Mouse (Mus musculus) heart, adult 9 months (tissue): ENCODE results near the gene Shc1.
"Not testable (repeated sequence)": the region's sequence is repeated elsewhere in the genome, so short reads cannot be mapped to it uniquely, and the experiment has no call there.

ENCODE experiments used
- DNase-seq, 2 experiments: peaks; one replicate each; pipeline ENCODE4 v3.0.0; 2022; ENCODE audit warnings: low spot score in 2 of 2

Gene Shc1

DNA sequence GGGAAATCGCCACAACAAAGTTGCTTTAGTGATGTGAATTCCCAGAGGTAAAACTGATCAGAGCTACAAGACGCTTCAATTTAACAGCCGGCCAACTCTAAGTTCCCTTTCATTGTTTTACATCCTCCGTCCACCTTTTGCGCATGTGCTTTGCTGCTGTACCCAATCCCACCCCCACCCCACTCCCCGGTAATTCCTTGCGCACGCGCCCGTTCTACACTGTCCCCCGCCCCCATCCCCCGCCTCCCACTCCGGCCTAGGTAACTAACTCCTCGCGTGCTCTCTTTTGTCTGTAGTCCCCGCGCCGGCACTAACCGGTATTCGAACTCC is 438 bp upstream of the Shc1 start:
- no peak for DNase-seq

DNA sequence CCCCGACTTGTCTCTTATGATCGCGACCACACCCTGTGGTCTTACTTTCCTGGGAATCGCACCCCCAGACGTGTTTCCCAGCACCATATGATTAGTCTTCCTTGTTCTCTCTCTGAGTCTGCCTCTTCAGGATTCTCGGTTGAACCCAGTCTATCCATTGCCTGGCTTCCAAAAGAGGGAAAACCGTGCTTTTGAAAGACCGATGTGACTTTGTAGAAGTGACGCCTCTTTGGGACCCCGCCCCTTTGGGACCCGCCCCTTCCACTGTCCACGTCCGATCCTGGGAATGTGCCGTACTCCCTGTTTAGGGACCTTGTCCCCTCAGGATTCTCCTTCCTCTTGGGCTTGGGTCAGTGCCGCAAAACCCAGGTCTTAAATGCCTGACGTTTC is 613 bp downstream of the Shc1 start:
- DNase-seq, result peak; percentile 83 to 87

DNA sequence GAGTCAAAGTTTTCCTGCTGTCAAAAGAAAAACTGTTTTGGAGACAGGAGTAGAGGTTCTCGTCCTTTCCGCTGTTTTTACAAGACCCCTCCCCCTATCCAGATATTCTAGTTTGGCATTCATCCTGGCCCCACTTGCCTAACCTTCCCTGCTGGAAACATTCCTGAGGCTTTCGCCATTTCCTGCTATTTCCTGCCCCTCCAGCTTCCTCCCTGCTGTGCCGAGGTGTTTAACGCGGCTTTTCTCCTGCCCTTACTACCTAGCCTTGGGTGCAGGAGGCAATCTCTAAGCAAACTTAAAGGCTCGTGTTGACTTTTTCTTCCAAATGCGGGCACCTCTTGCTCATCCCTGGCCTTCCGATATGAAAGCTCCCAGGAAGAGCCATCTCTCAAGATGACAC is 1.3 kb downstream of the Shc1 start:
- peak; percentile 81 to 83 for DNase-seq

DNA sequence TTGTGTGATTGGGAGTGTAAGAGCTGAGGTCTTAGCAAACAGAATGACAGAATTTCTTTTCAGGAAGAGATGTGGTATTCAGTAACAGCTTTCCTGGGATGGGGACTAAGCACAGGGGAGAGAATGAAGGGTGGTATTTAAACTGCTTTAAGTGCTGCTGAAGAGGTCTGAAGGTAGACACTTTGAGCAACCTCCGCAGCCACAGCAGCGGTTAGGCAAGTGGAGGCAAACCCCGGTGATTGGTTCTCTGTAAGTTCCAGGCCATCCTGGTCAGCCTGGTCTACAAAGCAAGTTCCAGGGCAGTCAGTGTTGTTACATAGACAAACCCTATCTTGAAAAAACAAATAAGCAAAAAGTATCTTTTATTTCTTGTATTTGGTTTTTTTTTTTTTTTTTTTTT is 1.7 kb downstream of the Shc1 start:
- DNase-seq, result no peak

DNA sequence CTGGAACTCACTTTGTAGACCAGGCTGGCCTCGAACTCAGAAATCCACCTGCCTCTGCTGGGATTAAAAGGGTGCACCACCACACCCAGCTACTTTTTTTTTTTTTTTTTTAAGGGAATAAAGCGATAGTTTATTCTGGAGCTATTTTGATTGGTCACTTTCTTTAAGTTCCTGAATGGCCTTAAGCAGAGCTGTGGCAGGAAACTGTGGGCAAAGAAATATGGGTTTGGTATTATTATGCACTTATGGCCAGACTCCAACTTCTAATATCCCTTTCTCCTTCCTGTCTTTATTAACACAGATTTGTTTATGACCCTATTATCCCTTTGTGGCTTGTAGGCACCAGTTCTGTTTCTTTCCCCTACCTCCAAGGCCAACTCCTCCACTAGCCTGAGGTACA is 2.2 kb downstream of the Shc1 start:
- DNase-seq, result no peak

DNA sequence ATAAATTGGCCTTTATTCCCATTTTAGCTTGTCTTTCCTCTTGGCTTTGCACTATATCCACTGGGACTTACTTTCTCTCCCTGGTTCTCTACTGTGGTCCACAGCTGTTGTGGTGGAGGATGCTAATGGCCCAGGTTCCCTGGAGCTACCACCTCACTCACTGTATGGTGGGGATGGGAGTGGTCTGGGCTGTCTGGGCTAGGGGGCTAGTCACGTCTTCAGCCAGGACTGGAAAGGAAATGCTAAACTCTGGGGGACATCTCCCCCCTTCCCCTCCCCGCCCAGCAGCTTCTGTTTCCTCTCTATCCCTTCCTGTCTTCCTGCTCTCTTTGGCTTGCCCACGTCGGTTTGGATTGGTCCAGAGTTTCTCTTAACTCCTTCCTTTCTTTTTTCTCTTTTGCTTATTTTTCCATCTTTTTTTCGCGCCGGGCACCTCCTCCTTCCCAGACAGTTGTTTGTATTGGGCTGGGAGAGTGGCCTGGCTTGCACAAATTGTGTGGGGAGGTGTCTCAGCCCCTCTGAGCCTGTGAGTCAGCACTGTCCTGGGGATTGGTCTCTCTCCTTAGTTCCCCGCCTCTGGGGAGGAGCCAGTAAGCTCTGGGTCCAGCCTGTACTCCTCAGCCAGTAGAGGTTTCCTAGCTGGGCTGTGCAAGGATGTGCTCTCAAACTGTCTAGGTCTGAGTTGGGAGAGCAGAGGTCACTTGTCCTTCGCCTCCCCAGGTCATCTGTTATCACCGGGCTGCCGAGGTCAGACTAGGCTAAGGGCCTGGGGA is 2.9 kb downstream of the Shc1 start:
- DNase-seq, result peak; percentile 91 to 94

DNA sequence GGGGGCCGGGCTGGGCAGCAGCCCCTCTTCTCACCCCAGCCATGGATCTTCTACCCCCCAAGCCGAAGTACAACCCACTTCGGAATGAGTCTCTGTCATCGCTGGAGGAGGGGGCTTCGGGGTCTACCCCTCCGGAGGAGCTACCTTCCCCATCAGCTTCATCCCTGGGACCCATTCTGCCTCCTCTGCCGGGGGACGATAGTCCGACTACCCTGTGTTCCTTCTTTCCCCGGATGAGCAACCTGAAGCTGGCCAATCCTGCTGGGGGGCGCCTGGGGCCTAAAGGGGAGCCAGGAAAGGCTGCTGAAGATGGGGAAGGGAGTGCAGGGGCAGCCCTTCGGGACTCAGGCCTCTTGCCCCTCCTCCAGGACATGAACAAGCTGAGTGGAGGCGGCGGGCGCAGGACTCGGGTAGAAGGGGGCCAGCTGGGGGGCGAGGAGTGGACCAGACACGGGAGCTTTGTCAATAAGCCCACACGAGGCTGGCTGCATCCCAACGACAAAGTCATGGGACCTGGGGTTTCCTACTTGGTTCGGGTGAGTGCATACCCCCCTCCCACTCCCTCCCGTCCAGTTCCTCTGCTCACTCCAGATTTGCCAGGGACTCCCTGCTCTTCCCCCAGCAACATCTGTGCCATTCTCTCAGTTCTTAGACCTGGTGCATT is 3.7 kb downstream of the Shc1 start:
- peak in 1 of 2 experiments; percentile 29 for DNase-seq

DNA sequence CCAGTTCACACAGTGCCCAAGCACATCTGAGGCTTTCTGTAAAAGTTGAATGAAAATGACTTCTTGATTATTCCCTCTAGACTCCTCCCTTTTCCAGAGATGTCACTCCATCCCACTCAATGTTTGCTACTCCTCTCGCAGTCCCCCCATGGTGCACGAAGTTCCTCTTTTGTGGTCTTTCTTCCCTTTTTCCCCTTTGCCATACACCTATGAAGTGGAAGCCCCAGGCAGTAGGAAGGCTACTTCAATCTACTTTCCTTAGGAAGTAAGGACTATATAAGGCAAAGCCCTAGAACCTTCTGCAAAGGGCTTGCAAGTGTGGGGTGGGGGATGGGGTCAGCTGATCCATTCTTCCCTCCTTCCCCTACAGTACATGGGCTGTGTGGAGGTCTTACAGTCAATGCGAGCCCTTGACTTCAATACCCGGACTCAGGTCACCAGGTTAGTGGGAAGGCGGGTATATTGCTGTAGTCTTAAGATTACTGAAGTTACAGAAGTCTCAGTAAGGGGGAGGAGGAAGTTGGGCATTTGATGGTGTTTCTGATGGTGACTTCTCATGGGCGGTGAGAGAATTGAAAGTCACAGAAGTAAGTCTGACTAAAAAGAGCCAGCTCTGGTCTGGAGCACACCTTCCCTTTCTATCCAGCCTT is 4.4 kb downstream of the Shc1 start:
- DNase-seq, result no peak

DNA sequence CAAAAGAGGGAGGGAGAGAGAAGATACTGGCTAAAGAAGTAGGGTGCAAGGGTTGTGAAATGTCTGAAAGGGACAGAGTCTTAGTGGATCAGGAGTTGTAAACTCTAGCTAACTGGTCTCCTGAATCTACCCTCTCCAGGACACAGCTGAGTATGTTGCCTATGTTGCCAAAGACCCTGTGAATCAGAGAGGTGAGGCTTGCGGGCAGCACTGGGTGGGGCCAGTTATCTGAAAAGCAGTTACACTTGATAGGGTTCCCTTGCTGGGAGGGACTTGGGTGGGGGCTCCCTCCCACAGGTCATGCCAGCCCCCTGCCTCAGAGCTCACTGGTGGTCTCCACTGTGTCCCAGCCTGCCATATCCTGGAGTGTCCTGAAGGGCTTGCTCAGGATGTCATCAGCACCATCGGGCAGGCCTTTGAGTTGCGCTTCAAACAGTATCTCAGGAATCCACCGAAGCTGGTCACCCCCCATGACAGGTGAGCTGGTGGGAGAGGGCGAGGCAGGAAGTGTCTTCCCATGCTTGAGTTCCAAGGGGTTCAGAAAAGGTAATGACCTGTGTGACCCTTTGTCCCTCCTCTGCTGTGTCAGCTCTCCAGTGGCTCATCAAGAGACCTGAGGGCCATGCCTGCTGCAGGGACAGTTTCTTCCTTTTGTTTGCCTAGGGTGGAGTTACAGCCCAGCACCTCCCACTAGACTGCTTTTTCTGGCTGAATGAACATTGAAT is 6.3 kb downstream of the Shc1 start:
- no peak for DNase-seq

DNA sequence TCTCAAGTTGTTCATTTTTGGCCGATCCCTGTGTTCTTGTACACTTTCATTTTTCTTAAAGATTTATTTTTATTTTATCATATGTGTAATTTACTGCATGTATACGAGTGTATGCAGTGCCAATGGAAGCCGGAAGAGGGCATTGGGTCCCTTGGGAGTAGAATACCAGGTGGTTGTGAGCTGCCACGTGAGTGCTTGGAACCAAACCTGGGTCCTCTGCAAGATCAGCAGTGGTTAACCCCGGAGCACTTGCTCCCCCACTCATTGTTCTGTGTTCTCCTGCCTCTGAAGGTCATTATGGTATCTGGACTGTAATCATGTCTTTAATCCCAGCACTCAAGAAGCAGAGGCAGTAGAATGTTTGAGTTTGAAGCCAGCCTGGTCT is 6.9 kb downstream of the Shc1 start:
- DNase-seq, result no peak

DNA sequence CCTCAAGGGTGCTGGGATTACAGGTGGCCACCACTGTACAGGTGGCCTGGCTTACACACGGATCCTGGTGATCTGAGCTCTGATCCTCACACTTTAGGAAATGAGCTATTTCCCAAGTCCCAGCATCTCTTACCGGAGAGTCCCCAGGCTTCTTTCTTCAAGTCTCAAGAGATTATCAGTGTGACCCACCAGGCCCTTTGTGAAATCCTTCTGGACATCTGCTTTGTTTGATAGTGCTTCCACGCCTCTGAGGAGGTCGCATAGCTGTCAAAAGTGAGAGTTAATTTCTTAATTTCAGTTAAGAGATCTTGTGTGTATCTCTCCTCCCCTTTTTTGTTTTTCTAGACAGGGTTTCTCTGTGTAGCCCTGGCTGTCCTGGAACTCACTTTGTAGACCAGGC is 7.6 kb downstream of the Shc1 start:
- DNase-seq, result no peak

DNA sequence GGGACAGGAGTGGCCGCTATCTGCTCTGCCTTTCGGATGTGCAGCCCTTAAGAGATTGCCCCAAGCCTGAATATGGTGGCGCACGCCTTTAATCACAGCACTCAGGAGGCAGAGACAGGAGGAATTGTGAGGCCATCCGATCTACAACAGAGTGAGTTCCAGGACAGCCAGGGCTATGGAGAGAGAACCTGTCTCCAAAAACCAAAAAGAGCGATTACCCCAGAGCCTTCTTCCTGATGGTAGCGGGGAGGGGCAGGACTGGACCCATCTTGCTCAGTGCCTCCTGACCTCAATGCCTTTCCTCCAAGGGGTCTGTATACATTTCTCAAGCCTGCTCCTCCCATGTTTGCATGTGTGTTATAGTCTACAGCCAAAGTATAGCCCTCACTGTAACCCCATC is 10.8 kb downstream of the Shc1 start:
- not testable (repeated sequence) for DNase-seq

DNA sequence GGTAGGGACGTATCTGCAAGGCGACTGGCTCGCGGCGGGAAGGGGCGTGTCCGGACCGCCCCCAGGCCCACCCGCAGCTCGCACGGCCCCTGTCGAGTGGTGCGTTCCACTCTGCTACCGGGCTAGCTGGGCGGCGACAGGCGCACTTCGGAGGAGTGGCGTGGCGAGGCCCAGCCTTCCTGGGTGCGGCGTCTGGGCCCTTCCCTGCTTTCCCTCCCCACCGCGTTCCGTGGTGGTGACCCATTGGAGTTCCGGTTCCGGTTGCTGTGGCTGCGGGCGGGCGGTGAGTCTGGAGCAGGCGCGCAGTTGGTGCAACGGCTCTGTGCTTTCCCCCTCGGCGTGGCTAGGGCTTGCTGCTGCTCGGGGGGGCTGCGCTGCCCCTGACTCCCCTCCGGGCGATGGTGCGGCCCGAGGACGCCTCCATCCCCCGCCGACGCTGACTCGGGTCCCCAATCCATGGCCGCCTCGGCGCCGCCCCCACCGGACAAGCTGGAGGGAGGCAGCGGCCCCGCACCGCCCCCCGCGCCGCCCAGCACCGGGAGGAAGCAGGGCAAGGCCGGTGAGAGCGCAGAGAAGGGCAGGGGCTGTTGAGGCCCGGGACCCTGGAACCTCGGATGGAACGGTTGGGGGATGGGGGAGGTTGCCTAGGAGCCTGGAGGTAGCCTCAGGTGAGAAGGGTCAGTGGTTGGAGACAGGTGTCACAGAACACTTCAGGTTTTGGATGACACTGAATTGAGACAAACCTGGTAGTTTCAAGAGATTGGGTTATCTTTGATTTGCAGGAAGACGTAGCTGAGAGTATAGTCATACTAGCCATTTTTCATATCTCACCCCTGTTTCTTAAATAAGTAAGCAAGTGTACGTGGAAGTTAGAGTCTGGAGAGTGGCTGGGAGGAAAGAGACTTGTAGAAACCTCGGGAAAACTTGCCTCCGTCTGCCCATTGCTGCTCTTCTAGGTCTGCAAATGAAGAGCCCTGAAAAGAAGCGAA is 12.2 kb downstream of the Shc1 start, which contains the start of gene Pygo2:
Pygo2 (plus strand) TSS at position 44 of the 989 bp plus-strand sequence.
- DNase-seq, result peak; percentile 97 to 98

DNA sequence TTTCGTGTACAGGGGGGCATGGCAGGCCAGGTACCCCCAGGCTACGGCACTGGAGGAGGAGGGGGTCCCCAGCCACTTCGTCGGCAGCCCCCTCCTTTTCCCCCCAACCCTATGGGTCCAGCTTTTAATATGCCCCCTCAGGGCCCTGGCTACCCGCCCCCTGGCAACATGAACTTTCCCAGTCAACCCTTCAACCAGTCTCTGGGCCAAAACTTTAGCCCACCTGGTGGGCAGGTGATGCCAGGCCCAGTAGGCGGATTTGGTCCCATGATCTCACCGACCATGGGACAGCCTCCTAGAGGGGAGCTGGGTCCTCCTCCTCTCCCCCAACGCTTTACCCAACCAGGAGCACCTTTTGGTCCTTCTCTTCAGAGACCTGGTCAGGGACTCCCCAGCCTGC is 14.4 kb downstream of the Shc1 start:
- DNase-seq, result no peak

DNA sequence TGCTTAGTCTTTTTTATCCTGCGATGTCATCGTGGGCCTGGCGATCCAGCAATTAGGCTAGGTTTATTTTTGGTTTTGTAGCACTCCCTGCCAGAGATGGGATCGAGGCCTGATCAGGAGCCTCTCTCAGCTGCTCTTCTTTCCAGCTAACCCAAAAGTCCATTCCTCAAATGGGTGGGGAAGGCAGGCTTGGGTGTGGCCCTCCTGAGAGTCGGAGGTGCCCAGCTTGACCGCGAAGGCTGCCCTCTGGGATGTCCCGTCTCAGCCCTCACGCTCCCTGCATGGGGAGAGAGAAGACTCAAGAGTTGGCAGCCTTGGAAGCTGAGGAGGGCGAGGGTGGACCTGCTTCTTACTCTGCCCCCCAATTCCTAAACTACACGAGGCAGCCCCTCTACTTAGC is 16.3 kb downstream of the Shc1 start:
- DNase-seq, result no peak

DNA sequence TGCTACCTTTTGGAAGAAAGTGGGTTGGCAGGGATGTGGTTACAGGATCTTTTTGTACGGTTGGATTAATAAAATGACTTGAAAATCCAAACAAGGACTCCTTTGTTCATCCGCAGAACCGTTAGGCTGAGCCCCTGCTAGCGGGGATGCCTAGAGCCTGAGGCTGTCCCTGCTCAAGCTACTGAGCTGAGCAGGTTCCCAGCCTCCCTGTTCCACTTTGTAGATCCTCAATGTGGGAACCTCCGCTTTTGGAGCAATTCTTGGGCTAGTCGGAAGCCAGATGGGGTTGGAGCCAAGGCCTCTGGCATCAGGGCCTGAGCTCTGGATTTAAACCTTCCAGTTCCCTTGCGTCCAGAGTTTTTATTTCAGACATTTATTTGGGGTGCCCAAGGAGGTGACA is 16.8 kb downstream of the Shc1 start:
- DNase-seq, result no peak

DNA sequence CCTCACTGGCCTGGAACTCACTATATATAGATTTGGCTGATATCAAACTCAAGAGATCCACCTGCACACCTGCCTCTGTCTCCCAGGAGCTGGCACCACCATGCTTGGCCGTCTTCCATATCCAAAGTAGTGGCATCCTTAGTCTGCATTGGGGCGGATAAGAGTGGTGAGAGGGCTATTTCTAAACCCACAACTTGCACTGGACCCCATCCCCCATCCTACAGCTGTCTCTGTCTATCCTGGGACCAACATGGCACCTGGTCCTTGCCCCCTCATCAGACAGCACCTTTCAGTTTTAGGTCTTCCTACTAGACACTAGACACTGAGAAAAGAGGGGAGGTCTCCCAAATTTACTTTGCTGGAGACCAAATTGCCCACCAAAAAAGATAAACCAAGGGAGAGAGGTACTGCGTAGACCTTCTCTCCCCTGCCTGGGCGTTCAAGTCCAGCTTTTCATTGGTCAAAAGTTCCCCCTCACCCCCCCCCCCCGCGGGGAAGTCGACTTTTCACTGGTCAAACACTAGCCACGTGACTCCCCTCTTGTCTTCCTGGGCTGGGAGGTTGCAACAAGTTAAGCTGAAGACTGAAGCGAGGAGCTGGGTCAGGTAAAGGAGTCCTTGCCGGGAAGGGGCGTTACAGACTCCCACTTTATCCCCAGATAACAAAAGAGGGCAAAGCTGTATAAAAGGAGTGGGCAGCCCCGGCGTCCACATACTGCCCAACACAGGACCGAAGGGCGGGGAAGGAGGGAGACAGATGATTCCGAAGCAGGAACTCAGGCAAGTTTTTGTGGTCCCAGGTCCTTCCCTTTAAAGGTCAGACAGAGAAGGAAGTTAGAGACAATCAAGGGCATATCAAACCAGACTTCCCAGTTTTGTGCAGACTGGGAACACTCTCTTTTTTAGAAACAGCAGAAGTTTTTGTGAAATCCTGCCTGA is 18.2 kb downstream of the Shc1 start, which contains the start of gene Pbxip1:
Pbxip1 (plus strand) TSS at position 531 of the 938 bp plus-strand sequence.
- DNase-seq, result peak; percentile 70 to 81

DNA sequence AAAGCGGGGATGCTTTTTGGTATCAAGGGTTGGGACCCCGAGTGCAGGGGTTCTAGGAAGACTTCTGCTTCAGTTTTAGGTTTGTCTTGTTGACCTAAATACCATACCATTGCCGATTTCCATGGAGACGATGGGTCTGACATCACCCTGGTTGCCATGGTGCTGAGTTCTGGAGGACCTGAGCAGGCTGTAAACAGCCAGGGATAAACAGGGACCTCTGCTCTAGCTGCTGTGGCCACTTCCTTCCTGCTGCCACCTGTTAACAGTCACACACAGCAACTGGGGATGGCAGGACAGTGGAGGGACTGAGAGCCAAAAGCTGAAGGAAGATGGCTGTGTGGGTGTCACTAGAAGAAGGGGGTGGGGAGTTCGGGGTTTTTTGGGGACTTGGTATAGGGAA is 19.0 kb downstream of the Shc1 start:
- DNase-seq, result no peak

DNA sequence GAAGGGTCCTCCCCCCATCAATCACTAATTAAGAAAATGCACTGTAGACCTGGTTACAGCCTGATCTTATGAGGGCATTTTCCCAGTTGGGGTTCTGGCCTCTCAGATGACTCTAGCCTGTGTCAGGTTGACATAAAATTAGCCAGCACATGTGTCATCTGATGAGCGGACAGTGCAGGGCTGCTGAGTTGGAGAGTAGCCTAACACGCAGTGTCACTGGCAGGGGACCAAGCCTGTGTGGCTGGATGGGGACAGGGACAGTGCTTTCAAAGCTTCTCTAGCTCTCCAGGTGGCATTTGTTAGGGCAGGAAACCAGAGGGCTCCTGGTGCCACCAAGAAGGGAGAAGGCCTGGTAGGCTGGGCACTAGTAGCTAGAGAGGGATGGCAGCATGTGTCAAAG is 22.4 kb downstream of the Shc1 start:
- DNase-seq, result no peak
